Mouse (Mus musculus): ENCODE measurements around the gene Tas2r134. TPM values are rescaled to one million over a fixed set of nuclear protein-coding genes. Genes with fewer than 3 reads are reported as not detected.

Gene Tas2r134
- polyA plus RNA-seq, 2 experiments: not detected

DNA sequence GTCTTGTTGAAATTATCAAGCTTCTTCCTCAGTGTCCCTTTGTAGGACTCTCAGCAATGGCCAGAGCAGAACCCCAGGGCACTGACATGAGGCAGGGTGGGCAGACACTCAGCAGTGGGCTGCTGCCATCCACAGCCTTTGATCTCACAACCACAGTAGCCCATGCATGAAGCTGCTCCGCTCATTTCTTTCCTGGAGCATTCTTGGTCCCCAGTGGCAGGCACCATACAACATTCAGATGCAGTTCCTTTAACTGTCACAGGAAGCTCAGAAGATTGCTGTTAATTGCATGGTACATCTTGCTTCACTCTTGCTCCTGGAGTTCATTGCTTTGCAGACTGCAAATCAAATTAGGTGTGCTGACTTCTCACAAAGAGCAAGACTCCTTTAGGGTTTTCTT is 37.7 kb upstream of the Tas2r134 start:
- no peak overlapping the region for H3K4me2 ChIP-seq (ENCODE audit: low read depth)
- H3K36me3 ChIP-seq (replicated peaks; ENCODE audit: control insufficient read depth, insufficient read depth, low read depth): no peaks in the 10 kb centered on the region
- DNase-seq (ENCODE audit: low read depth in 3 of 3, low spot score in 3 of 3) (no peak), ATAC-seq (ENCODE audit: insufficient read depth) (no peak)
- no peak overlapping the region for H3K9ac ChIP-seq (replicated peaks)
- 72% methylated on average over 1 of the region's 1 CpGs for WGBS (ENCODE audit: insufficient replicate concordance)
- no peak overlapping the region for H3K27ac ChIP-seq
- no peaks in the 10 kb centered on the region for H3K9me3 ChIP-seq (ENCODE audit: control insufficient read depth, low read length)
- no peaks in the 10 kb centered on the region for H3K4me1 ChIP-seq (replicated peaks; ENCODE audit: control insufficient read depth in 2 of 2, insufficient read depth in 2 of 2, low read length in 1 of 2)
- no peak for TF ChIP-seq EP300 (IDR thresholded peaks at IDR 0.05; ENCODE audit: low read depth)
- no peak for TF ChIP-seq CTCF (IDR thresholded peaks at IDR 0.05; ENCODE audit: low read depth)
- no peak overlapping the region for H3K4me3 ChIP-seq (ENCODE audit: insufficient read depth in 1 of 2, low read depth in 2 of 2, low read length in 2 of 2)
- no peaks in the 10 kb centered on the region for H3K27me3 ChIP-seq (ENCODE audit: control insufficient read depth, insufficient read depth, low read length)

DNA sequence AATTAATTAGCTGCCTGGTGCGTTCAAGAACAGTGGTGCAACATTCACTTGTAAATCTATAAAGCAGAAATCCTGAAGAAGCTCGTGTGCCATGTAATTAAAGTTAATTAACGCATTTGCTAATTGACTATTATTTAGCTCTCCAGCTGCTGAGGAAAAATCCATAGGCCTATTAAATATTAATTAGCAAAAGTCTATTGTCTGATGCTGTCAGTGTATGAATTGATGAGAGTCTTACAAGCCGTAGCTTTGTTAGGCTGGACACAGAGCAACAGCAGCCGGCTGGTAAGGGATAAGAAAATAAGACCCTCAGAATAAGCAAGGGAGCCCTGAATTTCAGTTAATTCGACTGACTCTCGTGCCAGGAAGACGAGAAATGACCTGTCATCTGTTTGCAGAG is 37.0 kb upstream of the Tas2r134 start:
- TF ChIP-seq EP300 (IDR thresholded peaks at IDR 0.05; ENCODE audit: low read depth): no peak
- no peak for TF ChIP-seq CTCF (IDR thresholded peaks at IDR 0.05; ENCODE audit: low read depth)
- 56% methylated on average over 8 of the region's 8 CpGs for WGBS (ENCODE audit: insufficient replicate concordance)
- no peaks in the 10 kb centered on the region for H3K4me1 ChIP-seq (replicated peaks; ENCODE audit: control insufficient read depth in 2 of 2, insufficient read depth in 2 of 2, low read length in 1 of 2)
- ATAC-seq (ENCODE audit: insufficient read depth): no peak
- H3K36me3 ChIP-seq (replicated peaks; ENCODE audit: control insufficient read depth, insufficient read depth, low read depth): no peaks in the 10 kb centered on the region
- no peaks in the 10 kb centered on the region for H3K27me3 ChIP-seq (ENCODE audit: control insufficient read depth, insufficient read depth, low read length)
- H3K27ac ChIP-seq: no peak overlapping the region
- no peak overlapping the region for H3K9ac ChIP-seq (replicated peaks)
- DNase-seq (ENCODE audit: low read depth in 3 of 3, low spot score in 3 of 3): no peak
- H3K4me3 ChIP-seq (ENCODE audit: insufficient read depth in 1 of 2, low read depth in 2 of 2, low read length in 2 of 2): no peak overlapping the region
- no peak overlapping the region for H3K4me2 ChIP-seq (ENCODE audit: low read depth)
- no peaks in the 10 kb centered on the region for H3K9me3 ChIP-seq (ENCODE audit: control insufficient read depth, low read length)

DNA sequence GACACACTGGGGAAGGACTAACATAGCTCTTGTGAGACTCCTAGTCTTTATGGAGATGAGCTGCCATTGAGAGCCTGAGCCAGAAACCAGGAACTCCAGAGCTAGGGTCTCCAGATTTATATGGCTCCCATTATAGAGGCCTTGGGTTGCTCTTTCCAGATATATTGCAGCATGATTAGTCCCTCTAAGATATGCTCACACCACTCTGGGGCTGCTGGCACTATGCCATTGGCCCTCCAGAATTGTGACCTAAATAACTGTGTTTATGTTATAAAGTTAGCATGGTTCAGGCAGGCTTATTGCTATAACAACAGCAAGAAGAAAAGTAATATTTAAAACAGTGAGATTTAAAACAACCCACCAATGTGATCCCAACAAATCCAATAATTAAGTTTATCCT is 35.2 kb upstream of the Tas2r134 start:
- no peak for DNase-seq (ENCODE audit: low read depth in 3 of 3, low spot score in 3 of 3)
- Histone ChIP-seq H3K27me3 (ENCODE audit: control insufficient read depth, insufficient read depth, low read length) (no peaks in the 10 kb centered on the region), H3K27ac (no peak overlapping the region), H3K4me3 (ENCODE audit: insufficient read depth in 1 of 2, low read depth in 2 of 2, low read length in 2 of 2) (no peak overlapping the region), H3K9me3 (ENCODE audit: control insufficient read depth, low read length) (no peaks in the 10 kb centered on the region), H3K9ac (replicated peaks) (no peak overlapping the region), H3K4me1 (replicated peaks; ENCODE audit: control insufficient read depth in 2 of 2, insufficient read depth in 2 of 2, low read length in 1 of 2) (no peaks in the 10 kb centered on the region), H3K36me3 (replicated peaks; ENCODE audit: control insufficient read depth, insufficient read depth, low read depth) (no peaks in the 10 kb centered on the region), H3K4me2 (ENCODE audit: low read depth) (no peak overlapping the region)
- no peak for ATAC-seq (ENCODE audit: insufficient read depth)
- TF ChIP-seq EP300 (IDR thresholded peaks at IDR 0.05; ENCODE audit: low read depth): no peak
- no peak for TF ChIP-seq CTCF (IDR thresholded peaks at IDR 0.05; ENCODE audit: low read depth)

DNA sequence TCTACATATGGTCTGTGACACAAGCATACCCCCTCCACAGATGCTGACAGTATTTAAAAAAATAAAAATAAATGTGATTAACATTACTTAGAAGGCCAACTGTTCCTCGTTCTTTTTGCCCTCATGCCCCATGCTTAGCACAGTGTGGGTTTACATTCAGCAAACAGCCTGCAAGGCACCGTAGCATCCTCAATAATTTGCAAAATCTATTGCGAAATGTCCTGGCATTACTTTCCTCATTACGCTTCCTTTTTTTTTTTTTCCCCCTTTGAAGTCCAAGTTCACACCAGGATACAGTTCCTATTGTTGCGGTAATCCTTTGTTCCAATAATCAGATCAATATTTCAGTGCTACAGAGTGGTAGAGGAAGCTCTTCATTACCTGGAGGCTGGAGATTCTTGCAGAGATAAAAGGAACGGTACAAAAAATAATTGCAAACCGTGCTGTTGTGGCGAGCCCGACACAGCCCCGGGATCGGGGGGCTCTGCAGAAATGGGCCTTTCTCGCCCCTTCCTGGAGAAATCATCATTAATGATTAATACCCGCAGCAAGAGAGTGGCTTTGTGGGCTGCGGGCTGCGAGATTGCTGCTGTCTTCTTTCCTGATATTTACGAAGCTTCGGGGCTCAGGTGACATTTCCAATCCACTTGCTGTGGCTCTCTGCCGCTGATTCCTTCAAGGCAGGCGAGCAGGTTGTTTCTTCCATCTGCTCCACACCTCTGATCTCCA is 27.7 kb upstream of the Tas2r134 start:
- 64% methylated on average over 19 of the region's 19 CpGs for WGBS (ENCODE audit: insufficient replicate concordance)
- H3K9ac ChIP-seq (replicated peaks): no peak overlapping the region
- DNase-seq (ENCODE audit: low read depth in 3 of 3, low spot score in 3 of 3) (no peak), ATAC-seq (ENCODE audit: insufficient read depth) (no peak)
- no peaks in the 10 kb centered on the region for H3K27me3 ChIP-seq (ENCODE audit: control insufficient read depth, insufficient read depth, low read length)
- TF ChIP-seq CTCF (IDR thresholded peaks at IDR 0.05; ENCODE audit: low read depth): no peak
- no peak for TF ChIP-seq EP300 (IDR thresholded peaks at IDR 0.05; ENCODE audit: low read depth)
- no peak overlapping the region for H3K27ac ChIP-seq
- no peaks in the 10 kb centered on the region for H3K9me3 ChIP-seq (ENCODE audit: control insufficient read depth, low read length)
- H3K4me2 ChIP-seq (ENCODE audit: low read depth): no peak overlapping the region
- no peak overlapping the region for H3K4me3 ChIP-seq (ENCODE audit: insufficient read depth in 1 of 2, low read depth in 2 of 2, low read length in 2 of 2)
- H3K4me1 ChIP-seq (replicated peaks; ENCODE audit: control insufficient read depth in 2 of 2, insufficient read depth in 2 of 2, low read length in 1 of 2): no peaks in the 10 kb centered on the region
- H3K36me3 ChIP-seq (replicated peaks; ENCODE audit: control insufficient read depth, insufficient read depth, low read depth): no peaks in the 10 kb centered on the region

DNA sequence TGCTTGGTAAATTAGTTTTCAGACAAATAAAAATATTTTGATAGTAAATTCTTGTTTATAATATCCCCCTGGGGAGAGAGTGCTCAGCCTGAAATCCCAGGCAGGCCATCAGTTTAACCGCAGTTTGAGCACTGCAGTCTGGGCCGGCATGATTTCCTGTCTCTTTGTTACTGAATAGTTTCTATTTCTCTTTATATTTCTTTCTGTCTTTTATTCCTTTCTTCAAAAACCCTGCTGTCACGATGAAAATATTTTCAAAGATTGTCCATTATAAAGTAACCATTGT is 27.2 kb upstream of the Tas2r134 start:
- H3K36me3 ChIP-seq (replicated peaks; ENCODE audit: control insufficient read depth, insufficient read depth, low read depth): no peaks in the 10 kb centered on the region
- no peak for ATAC-seq (ENCODE audit: insufficient read depth)
- no peak for TF ChIP-seq CTCF (IDR thresholded peaks at IDR 0.05; ENCODE audit: low read depth)
- no peak for TF ChIP-seq EP300 (IDR thresholded peaks at IDR 0.05; ENCODE audit: low read depth)
- no peaks in the 10 kb centered on the region for H3K27me3 ChIP-seq (ENCODE audit: control insufficient read depth, insufficient read depth, low read length)
- no peak overlapping the region for H3K4me2 ChIP-seq (ENCODE audit: low read depth)
- WGBS (ENCODE audit: insufficient replicate concordance): 57% methylated on average over 3 of the region's 3 CpGs
- H3K9me3 ChIP-seq (ENCODE audit: control insufficient read depth, low read length): no peaks in the 10 kb centered on the region
- H3K27ac ChIP-seq: no peak overlapping the region
- H3K4me1 ChIP-seq (replicated peaks; ENCODE audit: control insufficient read depth in 2 of 2, insufficient read depth in 2 of 2, low read length in 1 of 2): no peaks in the 10 kb centered on the region
- no peak overlapping the region for H3K9ac ChIP-seq (replicated peaks)
- H3K4me3 ChIP-seq (ENCODE audit: insufficient read depth in 1 of 2, low read depth in 2 of 2, low read length in 2 of 2): no peak overlapping the region
- no peak for DNase-seq (ENCODE audit: low read depth in 3 of 3, low spot score in 3 of 3)

Data from liver, embryonic 14.5 days (tissue).